Mouse (Mus musculus): ENCODE results near the gene Pard3b.

DNA sequence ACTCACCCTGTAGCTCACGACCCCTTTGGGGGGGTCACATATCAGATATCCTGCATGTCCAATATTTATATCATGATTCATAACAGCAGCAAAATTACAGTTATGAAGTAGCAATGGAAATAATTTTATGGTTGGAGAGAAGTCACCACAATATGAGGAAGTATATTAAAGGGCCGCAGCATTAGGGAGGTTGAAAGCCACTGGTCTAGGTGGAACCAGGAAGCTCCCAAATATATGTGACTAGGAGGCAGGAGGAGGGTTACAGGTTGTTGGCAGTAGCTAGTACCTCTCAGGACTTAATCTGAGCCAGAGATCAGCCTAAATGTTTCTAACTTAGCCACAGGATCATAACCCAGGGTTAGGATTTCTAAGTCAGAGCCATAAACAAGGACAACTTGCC is 1008.2 kb downstream of the Pard3b start:
- TF ChIP-seq CTCF (IDR thresholded peaks at IDR 0.05; ENCODE audit: extremely low read depth, insufficient read depth, insufficient read length, insufficient replicate concordance) (no peak), POLR2A (IDR thresholded peaks at IDR 0.05; ENCODE audit: low read depth, low read length) (no peak)

Measured in spleen, adult 2 months (tissue).